ENCODE assay signal across 8 mouse cellular contexts in the genomic region with DNA sequence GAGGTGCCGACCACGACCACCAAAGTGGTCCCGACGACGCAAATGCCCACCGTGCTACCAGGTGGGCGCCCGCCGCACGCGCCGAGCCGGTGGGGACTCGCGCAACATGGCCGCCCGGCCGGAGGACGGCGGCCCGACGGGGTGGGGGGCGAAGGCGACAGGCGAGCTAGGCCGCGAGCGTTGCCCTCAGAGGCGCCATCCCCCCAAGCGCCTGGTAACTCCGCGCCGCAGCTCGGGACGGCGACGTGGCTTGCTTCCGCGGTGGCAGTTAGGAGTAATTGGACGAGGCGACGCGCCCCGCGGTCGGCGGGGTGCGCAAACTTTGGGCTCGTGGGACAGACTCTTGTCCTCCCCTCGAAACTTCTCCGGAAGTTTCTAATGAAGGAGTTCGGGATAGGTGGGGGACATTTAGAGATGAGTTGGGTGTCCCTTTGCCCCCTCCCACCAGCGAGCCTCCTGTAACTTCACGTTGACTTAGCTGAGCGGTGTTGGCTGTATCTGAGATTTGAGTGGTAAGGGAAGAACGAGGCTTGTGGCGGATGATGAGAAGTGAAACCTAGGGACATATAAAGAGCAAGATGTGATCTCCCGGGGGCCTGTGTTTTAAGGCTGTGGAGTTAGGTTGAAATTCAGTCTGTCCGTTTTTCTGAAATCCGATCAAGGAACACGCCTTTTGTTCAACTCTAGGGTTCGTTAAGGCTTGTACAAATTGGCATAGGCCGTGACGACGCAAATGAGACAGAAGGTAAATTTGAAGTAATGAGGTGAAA. TPM values are rescaled to one million over a fixed set of nuclear protein-coding genes. Genes with fewer than 3 reads are reported as not detected.
DNase-seq lines count a peak whose midpoint lies in the region; ATAC-seq and TF ChIP-seq lines count a peak whose summit lies in the region.

No protein-coding gene starts in this region.

- H3K9ac ChIP-seq in forebrain, embryonic 16.5 days (replicated peaks; ENCODE audit: low read depth, low read length), result peak overlapping the region; percentile 93
- peak overlapping the region; percentile 74 for H3K9ac ChIP-seq in hindbrain, embryonic 15.5 days

- no peak for DNase-seq in cerebellum, adult 8-10 months
- DNase-seq in left cerebral cortex, adult 2 months (ENCODE audit: extremely low spot score in 1 of 2, low spot score in 2 of 2), result peak in 1 of 2 experiments; percentile 38
- peak; percentile 71 to 76 for DNase-seq in lung, postnatal 4 days
- peak; percentile 74 to 80 for DNase-seq in spleen, postnatal 10 days (ENCODE audit: low spot score in 2 of 2)

- peak overlapping the region; percentile 96 for H3K4me3 ChIP-seq in bone marrow, adult 2 months (replicated peaks; ENCODE audit: control insufficient read depth, low read depth, low read length)
- peak overlapping the region; percentile 94 for H3K4me3 ChIP-seq in forebrain, embryonic 16.5 days (replicated peaks; ENCODE audit: low read length)
- peak overlapping the region; percentile 83 for H3K4me3 ChIP-seq in hindbrain, embryonic 15.5 days
- peak overlapping the region; percentile 80 for H3K4me3 ChIP-seq in left cerebral cortex, adult 2 months

- WGBS in bone marrow, adult 2 months, result under 1% methylated on average over 65 of the region's 65 CpGs
- under 1% methylated on average over 65 of the region's 65 CpGs for WGBS in forebrain, embryonic 16.5 days
- WGBS in hindbrain, embryonic 15.5 days, result under 1% methylated on average over 65 of the region's 65 CpGs

- H3K27ac ChIP-seq in bone marrow, adult 2 months (ENCODE audit: control insufficient read depth, insufficient read depth, low read depth, low read length, poor library complexity), result peak overlapping the region; percentile 96
- peak overlapping the region; percentile 97 for H3K27ac ChIP-seq in forebrain, embryonic 16.5 days (ENCODE audit: low read length)
- peak overlapping the region; percentile 99 for H3K27ac ChIP-seq in hindbrain, embryonic 15.5 days (replicated peaks)
- H3K27ac ChIP-seq in left cerebral cortex, adult 2 months, result peak overlapping the region; percentile 100

- no peaks in the 10 kb centered on the region for H3K27me3 ChIP-seq in forebrain, embryonic 16.5 days (replicated peaks; ENCODE audit: control insufficient read depth, insufficient read depth, low read length)
- H3K27me3 ChIP-seq in hindbrain, embryonic 15.5 days, result no peaks in the 10 kb centered on the region

- H3K9me3 ChIP-seq in forebrain, embryonic 16.5 days (ENCODE audit: control insufficient read depth, low read length), result no peaks in the 10 kb centered on the region
- H3K9me3 ChIP-seq in hindbrain, embryonic 15.5 days, result no peaks in the 10 kb centered on the region

- TF ChIP-seq CTCF in bone marrow, adult 2 months (IDR thresholded peaks at IDR 0.05; ENCODE audit: control insufficient read depth, insufficient read depth, low read length), result no peak
- TF ChIP-seq CTCF in left cerebral cortex, adult 2 months (IDR thresholded peaks at IDR 0.05), result no peak

- intact Hi-C loops in left cerebral cortex, adult 2 months (cut with DNase I), result loop anchor here (1.0 to 10.0 kb wide), 6 partner anchors 52 to 775 kb away; a partner anchor contains a TSS

- no peaks in the 10 kb centered on the region for H3K36me3 ChIP-seq in forebrain, embryonic 16.5 days (ENCODE audit: control insufficient read depth, insufficient read depth)
- no peaks in the 10 kb centered on the region for H3K36me3 ChIP-seq in hindbrain, embryonic 15.5 days

- H3K4me1 ChIP-seq in bone marrow, adult 2 months (ENCODE audit: control insufficient read depth, insufficient read depth, low read length), result peaks cover 3% of the 10 kb centered on the region; the same call in 1 of the 2 replicates
- peaks cover 18% of the 10 kb centered on the region for H3K4me1 ChIP-seq in forebrain, embryonic 16.5 days (replicated peaks; ENCODE audit: control insufficient read depth, insufficient read depth, low read length)
- H3K4me1 ChIP-seq in hindbrain, embryonic 15.5 days (replicated peaks), result peaks cover 29% of the 10 kb centered on the region

- no peak for TF ChIP-seq POLR2A in bone marrow, adult 2 months (IDR thresholded peaks at IDR 0.05; ENCODE audit: borderline replicate concordance, control insufficient read depth, low read depth, low read length)

- peak overlapping the region; percentile 79 for H3K4me2 ChIP-seq in forebrain, embryonic 16.5 days (ENCODE audit: low read length)
- H3K4me2 ChIP-seq in hindbrain, embryonic 15.5 days, result peak overlapping the region; percentile 95

- ATAC-seq in cerebellum, adult (ENCODE audit: insufficient number of reproducible peaks, low FRiP score, low TSS enrichment), result peak; percentile 7; the same call in 1 of the 2 replicates
- peak; percentile 7 for ATAC-seq in forebrain, embryonic 16.5 days
- no peak; the same call in none of the 2 replicates for ATAC-seq in hindbrain, embryonic 15.5 days (ENCODE audit: low FRiP score, low read depth)

RNA-seq across cellular contexts. Expression of a gene that starts 0.6 kb away (rescaled TPM):
- 20.0 and 36.5 TPM in 2 replicates for polyA plus RNA-seq in bone marrow, adult 2 months (2011; ENCODE audit: insufficient read depth, insufficient read length, low replicate concordance, missing spikeins)
- 61.8 and 81.7 TPM in 2 replicates for polyA plus RNA-seq in forebrain, embryonic 16.5 days (2015; fragmentation: Nextera tagmentation; extraction: Ambion mirVana)
- 53.4 and 55.4 TPM in 2 replicates for polyA plus RNA-seq in hindbrain, embryonic 15.5 days (2015; fragmentation: Nextera tagmentation; extraction: Ambion mirVana)
- total RNA-seq in left cerebral cortex, adult 2 months (2021), result 10 to 100 TPM; 66.5 to 67.8 TPM

RNA-seq across cellular contexts. Expression of a gene that starts 29.6 kb away (rescaled TPM):
- polyA plus RNA-seq in bone marrow, adult 2 months (2011; ENCODE audit: insufficient read depth, insufficient read length, low replicate concordance, missing spikeins), result not detected in 2 replicates
- 1.7 and 2.1 TPM in 2 replicates for polyA plus RNA-seq in forebrain, embryonic 16.5 days (2015; fragmentation: Nextera tagmentation; extraction: Ambion mirVana)
- polyA plus RNA-seq in hindbrain, embryonic 15.5 days (2015; fragmentation: Nextera tagmentation; extraction: Ambion mirVana), result 3.7 and 4.5 TPM in 2 replicates
- 1 to 10 TPM; 4.6 to 6.6 TPM for total RNA-seq in left cerebral cortex, adult 2 months (2021)

RNA-seq across cellular contexts. Expression of a gene that starts 29.7 kb away (rescaled TPM):
- 3.9 and 16.7 TPM in 2 replicates for polyA plus RNA-seq in bone marrow, adult 2 months (2011; ENCODE audit: insufficient read depth, insufficient read length, low replicate concordance, missing spikeins)
- 38.0 and 43.0 TPM in 2 replicates for polyA plus RNA-seq in forebrain, embryonic 16.5 days (2015; fragmentation: Nextera tagmentation; extraction: Ambion mirVana)
- polyA plus RNA-seq in hindbrain, embryonic 15.5 days (2015; fragmentation: Nextera tagmentation; extraction: Ambion mirVana), result 45.6 and 48.3 TPM in 2 replicates
- total RNA-seq in left cerebral cortex, adult 2 months (2021), result 10 to 100 TPM; 16.8 to 21.3 TPM

RNA-seq across cellular contexts. Expression of a gene that starts 43.7 kb away (rescaled TPM):
- 50.0 and 123 TPM in 2 replicates for polyA plus RNA-seq in bone marrow, adult 2 months (2011; ENCODE audit: insufficient read depth, insufficient read length, low replicate concordance, missing spikeins)
- polyA plus RNA-seq in forebrain, embryonic 16.5 days (2015; fragmentation: Nextera tagmentation; extraction: Ambion mirVana), result 44.8 and 45.1 TPM in 2 replicates
- polyA plus RNA-seq in hindbrain, embryonic 15.5 days (2015; fragmentation: Nextera tagmentation; extraction: Ambion mirVana), result 24.6 and 29.1 TPM in 2 replicates
- total RNA-seq in left cerebral cortex, adult 2 months (2021), result 10 to 100 TPM; 22.6 to 26.0 TPM
